Mouse (Mus musculus): ENCODE measurements around the gene Myb.

- TF ChIP-seq GATA1 (IDR thresholded peaks at IDR 0.05; ENCODE audit: low read length) (no peak), TAL1 (IDR thresholded peaks at IDR 0.05; ENCODE audit: low read length) (no peak)
Measured at GRCm38 (mm10) chr10:21153433-21153832, 7.4 kb downstream of the Myb start.

Measured in erythroblast, embryonic 14.5 days (primary cell).